Mouse (Mus musculus) heart, embryonic 11.5 days (tissue): ENCODE results near the gene Clasp1. TPM values are rescaled to one million over a fixed set of nuclear protein-coding genes. Genes with fewer than 3 reads are reported as not detected.

ENCODE experiments used
- ATAC-seq: fragments of 200-750 bp; cut with Nextera tagmentation; replicated peaks from 2 replicates; pipeline ENCODE4 v1.8.0; 2017; ENCODE audit warnings: moderate library complexity; ENCODE audit not compliant: insufficient number of reproducible peaks, low FRiP score, low TSS enrichment
- H3K27ac ChIP-seq: fragments of 300-500 bp; sonication (generic); 2 replicates; pipeline ENCODE4 v1.5.1; 2014; ENCODE audit warnings: mild to moderate bottlenecking, low read depth, low read length
- H3K27me3 ChIP-seq: fragments of 300-500 bp; sonication (generic); 2 replicates; pipeline ENCODE4 v1.6.1; 2014; ENCODE audit warnings: mild to moderate bottlenecking, low read length, mixed read lengths; ENCODE audit not compliant: control insufficient read depth, insufficient read depth
- H3K36me3 ChIP-seq: fragments of 300-500 bp; sonication (generic); 2 replicates; pipeline ENCODE4 v1.6.1; 2014; ENCODE audit warnings: mild to moderate bottlenecking, low read length, moderate library complexity, mixed read lengths; ENCODE audit not compliant: control insufficient read depth, insufficient read depth
- H3K4me1 ChIP-seq: fragments of 300-500 bp; sonication (generic); 2 replicates; pipeline ENCODE4 v1.6.1; 2014; ENCODE audit warnings: low read length; ENCODE audit not compliant: control insufficient read depth, insufficient read depth
- H3K4me2 ChIP-seq: fragments of 300-500 bp; sonication (generic); 2 replicates; pipeline ENCODE4 v1.6.1; 2014; ENCODE audit warnings: mild to moderate bottlenecking, moderate library complexity
- H3K4me3 ChIP-seq: fragments of 300-500 bp; sonication (generic); 2 replicates; pipeline ENCODE4 v1.5.1; 2014; ENCODE audit warnings: low read depth, low read length
- H3K9ac ChIP-seq: fragments of 300-500 bp; sonication (generic); 2 replicates; pipeline ENCODE4 v1.6.1; 2014; ENCODE audit warnings: mild to moderate bottlenecking, low read depth, low read length, moderate library complexity
- H3K9me3 ChIP-seq: fragments of 300-500 bp; sonication (generic); replicated peaks from 2 replicates; pipeline ENCODE4 v1.6.1; 2016; ENCODE audit warnings: low read length; ENCODE audit not compliant: control insufficient read depth
- WGBS: fragments of 180-500 bp; shearing (Covaris S2); extraction: QIAGEN DNeasy Blood & Tissue Kit; methylation state at CpG from one replicate; pipeline ENCODE4 v1.1.7; 2014; ENCODE audit not compliant: insufficient replicate concordance; 5-methylcytosine and 5-hydroxymethylcytosine counted together
- polyA plus RNA-seq: library from polyadenylated mRNA; unstranded; fragments of >200 nt; fragmentation: Nextera tagmentation; extraction: Ambion mirVana; gene quantifications from 2 replicates; pipeline ENCODE4 v1.2.1, GENCODE M21; 2014

The Clasp1 gene
- polyA plus RNA-seq, 1 experiment from 2014 or later: 87.3 TPM

DNA sequence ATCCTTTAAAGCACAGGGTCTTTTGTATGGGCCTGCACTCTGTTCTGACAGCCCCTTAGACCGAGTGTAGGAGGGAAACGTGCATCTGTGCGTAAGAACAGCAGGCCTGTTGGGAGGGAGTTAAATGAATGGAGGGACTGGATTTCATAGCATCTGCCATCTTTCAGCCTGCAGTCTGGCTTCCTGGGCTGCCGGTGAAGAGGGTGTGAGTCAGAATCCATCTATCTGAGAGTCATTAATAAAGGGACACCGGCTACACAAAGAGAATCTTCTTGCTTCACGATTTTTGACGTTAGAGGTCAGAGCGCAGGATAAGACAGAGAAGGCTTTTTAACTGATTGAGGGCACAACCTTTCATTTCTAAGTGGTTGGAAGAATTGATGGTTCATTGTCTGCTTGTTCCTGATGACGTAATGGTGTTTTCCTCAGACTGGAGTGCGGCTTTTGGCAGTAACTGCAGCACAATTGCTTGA, 46.2 kb downstream of the Clasp1 start:
- 64% methylated on average over 10 of the region's 10 CpGs for whole genome bisulfite sequencing
- H3K4me3 ChIP-seq: no peak overlapping the region
- no peak overlapping the region for H3K4me2 ChIP-seq
- no peaks in the 10 kb centered on the region for H3K36me3 ChIP-seq
- H3K9me3 ChIP-seq: no peaks in the 10 kb centered on the region
- H3K9ac ChIP-seq: no peak overlapping the region
- H3K27me3 ChIP-seq: no peaks in the 10 kb centered on the region
- H3K27ac ChIP-seq: no peak overlapping the region
- no peak for ATAC-seq
- peaks cover 3% of the 10 kb centered on the region; the same call in 1 of the 2 replicates for H3K4me1 ChIP-seq

DNA sequence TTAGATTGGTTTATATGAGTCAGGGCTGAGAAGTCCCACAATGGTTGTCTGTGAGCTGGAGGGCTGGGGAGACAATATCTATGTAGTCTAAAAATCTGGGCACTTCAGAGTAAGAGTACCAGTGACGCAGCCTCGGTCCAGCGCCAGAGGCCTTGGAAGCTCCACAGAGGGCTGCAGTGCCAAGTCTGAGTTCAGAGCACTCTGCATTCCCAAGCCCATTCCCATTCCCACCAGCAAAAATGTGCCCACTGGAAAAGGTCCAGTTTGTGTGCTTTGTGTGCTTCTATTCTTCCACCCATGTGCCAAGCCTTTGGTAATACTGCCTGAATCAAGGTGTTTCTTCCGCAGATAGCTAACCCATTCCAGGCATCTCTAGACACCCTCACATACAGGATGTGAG, 49.0 kb downstream of the Clasp1 start:
- H3K9me3 ChIP-seq: no peaks in the 10 kb centered on the region
- ATAC-seq: no peak
- no peak overlapping the region for H3K4me2 ChIP-seq
- H3K4me1 ChIP-seq: no peaks in the 10 kb centered on the region
- no peaks in the 10 kb centered on the region for H3K36me3 ChIP-seq
- H3K4me3 ChIP-seq: no peak overlapping the region
- no peak overlapping the region for H3K27ac ChIP-seq
- H3K27me3 ChIP-seq: no peaks in the 10 kb centered on the region
- 93% methylated on average over 4 of the region's 4 CpGs for WGBS
- no peak overlapping the region for H3K9ac ChIP-seq

DNA sequence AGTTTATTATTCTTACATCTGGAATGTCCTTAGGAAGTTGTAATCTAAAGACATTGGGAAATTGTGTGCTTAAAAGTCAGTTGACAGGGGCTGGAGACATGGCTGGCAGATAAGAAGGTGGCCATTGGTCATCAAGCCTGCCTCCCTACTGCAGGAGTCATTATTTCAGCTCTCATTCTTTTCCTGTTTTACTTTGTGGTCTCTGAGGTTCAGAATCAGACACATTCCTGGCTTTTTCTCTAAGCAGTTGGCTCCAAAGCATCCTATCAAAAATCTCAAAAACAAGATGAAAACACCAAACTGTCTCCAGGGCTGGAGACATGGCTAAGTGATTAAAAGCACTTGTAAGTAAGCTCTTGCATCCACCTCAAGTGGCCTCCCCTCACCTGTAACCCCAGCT, 49.5 kb downstream of the Clasp1 start:
- Histone ChIP-seq H3K4me2 (no peak overlapping the region), H3K27me3 (no peaks in the 10 kb centered on the region), H3K27ac (no peak overlapping the region), H3K36me3 (no peaks in the 10 kb centered on the region), H3K9me3 (no peaks in the 10 kb centered on the region), H3K4me3 (no peak overlapping the region), H3K9ac (no peak overlapping the region), H3K4me1 (no peaks in the 10 kb centered on the region)
- no peak for ATAC-seq

DNA sequence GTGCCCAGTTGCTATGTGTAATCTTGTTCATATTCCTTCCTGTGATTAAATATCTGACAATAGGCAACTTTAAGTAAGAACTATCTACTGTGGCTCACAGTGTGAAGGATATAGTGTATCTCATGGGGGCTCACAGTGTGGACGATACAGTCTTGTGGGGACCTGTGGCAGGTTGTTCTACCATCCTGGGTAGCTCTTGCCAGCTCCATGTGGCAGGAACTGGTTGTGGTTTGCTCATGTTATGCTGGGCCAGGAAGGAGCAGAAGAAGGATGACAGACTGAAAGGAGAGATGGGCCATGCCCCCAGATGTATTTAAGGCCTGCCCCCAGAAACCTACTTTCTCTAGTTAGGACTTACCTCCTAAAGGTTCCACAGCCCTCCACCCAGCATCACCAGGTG, 51.7 kb downstream of the Clasp1 start:
- Histone ChIP-seq H3K4me2 (no peak overlapping the region), H3K4me1 (peaks cover 9% of the 10 kb centered on the region), H3K27ac (no peak overlapping the region), H3K36me3 (no peaks in the 10 kb centered on the region), H3K9me3 (no peaks in the 10 kb centered on the region), H3K4me3 (no peak overlapping the region), H3K27me3 (no peaks in the 10 kb centered on the region), H3K9ac (no peak overlapping the region)
- whole genome bisulfite sequencing: 79% methylated on average over 1 of the region's 1 CpGs
- no peak for ATAC-seq

DNA sequence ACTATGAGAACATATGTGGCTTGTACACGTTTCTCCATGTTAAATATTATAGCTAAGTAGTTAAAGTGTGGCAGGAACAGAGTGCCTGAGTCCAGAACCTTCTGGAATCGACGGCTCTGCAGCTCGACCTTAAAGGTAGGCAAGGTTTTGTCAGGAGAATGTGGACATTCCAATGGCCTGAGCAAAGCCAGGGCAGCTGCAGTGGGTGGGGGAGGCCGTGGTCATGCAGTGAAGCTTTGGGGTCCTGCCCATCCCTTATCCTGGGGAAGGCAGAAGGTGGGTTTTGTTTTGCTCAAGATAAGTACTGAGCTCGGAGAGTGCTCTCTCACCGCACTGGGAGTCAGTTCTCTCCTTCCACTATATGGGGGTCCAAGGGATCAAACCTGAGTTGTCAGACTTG, 55.6 kb downstream of the Clasp1 start:
- Histone ChIP-seq H3K27ac (no peak overlapping the region), H3K9ac (no peak overlapping the region), H3K9me3 (no peaks in the 10 kb centered on the region), H3K27me3 (no peaks in the 10 kb centered on the region), H3K4me2 (no peak overlapping the region), H3K36me3 (no peaks in the 10 kb centered on the region), H3K4me3 (no peak overlapping the region), H3K4me1 (peaks cover 21% of the 10 kb centered on the region)
- no peak for ATAC-seq
- 46% methylated on average over 7 of the region's 7 CpGs for WGBS

DNA sequence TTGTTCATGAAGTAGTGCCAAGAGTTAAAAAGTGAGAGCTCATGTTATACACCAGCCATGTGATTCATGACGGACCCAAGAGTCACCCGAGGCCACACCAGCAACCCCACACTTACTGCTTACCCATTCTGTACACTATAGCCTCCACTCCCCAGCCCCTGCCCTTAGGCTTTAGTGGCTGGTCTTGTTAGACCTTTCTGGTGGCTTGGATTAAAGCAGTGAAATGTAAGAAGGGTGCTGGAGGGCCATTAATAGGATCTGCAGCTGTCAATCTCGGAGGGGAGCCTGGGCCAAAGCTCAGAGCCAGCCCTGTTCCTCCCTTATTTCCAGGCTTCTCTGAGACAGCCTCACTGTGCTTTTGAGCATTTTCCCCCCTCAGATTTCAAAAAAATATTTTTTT, 56.1 kb downstream of the Clasp1 start:
- H3K9ac ChIP-seq: no peak overlapping the region
- H3K9me3 ChIP-seq: no peaks in the 10 kb centered on the region
- WGBS: 59% methylated on average over 3 of the region's 3 CpGs

DNA sequence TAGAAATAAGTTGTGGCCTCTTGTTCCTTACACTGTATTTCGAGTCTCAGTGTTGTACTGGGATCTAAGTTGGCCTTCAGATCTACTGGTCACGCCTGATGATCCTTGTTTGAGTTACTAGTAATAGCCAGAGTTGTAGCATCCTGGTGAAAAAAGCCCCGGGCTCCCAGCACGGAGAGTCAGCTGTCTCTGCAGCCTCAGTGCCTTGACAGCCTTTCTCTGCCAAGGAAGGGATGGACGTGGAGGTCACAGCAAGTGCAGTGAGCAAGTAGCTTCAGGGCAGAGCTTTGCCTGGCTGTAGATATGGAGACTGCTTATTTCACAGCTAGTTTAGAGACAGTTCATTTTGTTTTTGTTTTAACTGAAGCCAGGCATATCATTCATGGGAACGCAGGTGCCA, 56.6 kb downstream of the Clasp1 start:
- no peak for ATAC-seq
- WGBS: 75% methylated on average over 6 of the region's 6 CpGs
- Histone ChIP-seq H3K9ac (no peak overlapping the region), H3K4me3 (no peak overlapping the region), H3K36me3 (no peaks in the 10 kb centered on the region), H3K4me2 (no peak overlapping the region), H3K27me3 (no peaks in the 10 kb centered on the region), H3K4me1 (peaks cover 21% of the 10 kb centered on the region), H3K27ac (no peak overlapping the region), H3K9me3 (no peaks in the 10 kb centered on the region)

More for the DNA sequence above, 56.1 kb downstream of the Clasp1 start:
- Histone ChIP-seq H3K4me3 (no peak overlapping the region), H3K27me3 (no peaks in the 10 kb centered on the region), H3K27ac (no peak overlapping the region), H3K36me3 (no peaks in the 10 kb centered on the region), H3K4me1 (peaks cover 21% of the 10 kb centered on the region), H3K4me2 (no peak overlapping the region)
- ATAC-seq: no peak

DNA sequence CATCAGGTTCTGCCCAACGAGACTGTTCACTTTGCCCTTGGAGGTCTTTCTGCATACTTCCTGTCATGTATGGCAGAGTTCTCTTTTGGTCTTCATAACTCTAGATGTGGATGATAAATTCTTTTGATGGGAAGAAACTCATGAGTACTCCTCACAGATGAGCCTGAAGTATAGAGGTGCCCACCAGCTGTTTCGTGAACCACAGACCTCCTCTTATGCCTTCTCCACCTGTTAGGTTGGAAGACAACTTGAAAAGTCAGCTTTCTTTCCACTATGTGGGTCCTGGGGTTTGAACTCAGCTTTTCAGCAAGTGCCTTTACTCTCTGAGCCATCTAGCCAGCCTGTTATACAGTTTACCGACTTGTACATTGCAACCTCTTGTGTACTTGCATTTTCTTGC, 57.1 kb downstream of the Clasp1 start:
- Histone ChIP-seq H3K4me1 (peaks cover 21% of the 10 kb centered on the region), H3K9ac (no peak overlapping the region), H3K36me3 (no peaks in the 10 kb centered on the region), H3K27me3 (no peaks in the 10 kb centered on the region), H3K4me2 (no peak overlapping the region), H3K9me3 (no peaks in the 10 kb centered on the region), H3K27ac (no peak overlapping the region), H3K4me3 (no peak overlapping the region)
- WGBS: 85% methylated on average over 3 of the region's 3 CpGs
- ATAC-seq: no peak

DNA sequence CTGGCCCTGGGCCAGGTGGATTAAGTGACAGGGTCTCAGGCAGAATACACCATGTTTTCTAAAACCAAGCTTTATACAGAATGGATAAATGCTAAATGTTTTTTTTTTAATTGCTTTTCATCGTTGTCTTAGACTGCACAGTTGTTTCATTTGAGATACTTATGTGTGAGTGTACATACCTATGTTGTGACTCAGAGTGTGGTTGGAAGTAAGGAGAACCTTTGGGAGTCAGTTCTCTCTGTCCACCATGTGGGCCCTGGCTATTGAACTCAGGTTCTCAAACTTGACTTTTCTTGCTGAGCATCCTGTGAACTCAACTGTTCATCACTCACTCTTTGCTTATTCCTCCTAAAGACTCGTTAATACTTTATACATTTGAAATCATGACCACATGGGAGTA, 58.3 kb downstream of the Clasp1 start:
- no peaks in the 10 kb centered on the region for H3K27me3 ChIP-seq
- H3K4me1 ChIP-seq: peaks cover 21% of the 10 kb centered on the region
- no peak overlapping the region for H3K9ac ChIP-seq
- H3K4me2 ChIP-seq: no peak overlapping the region
- ATAC-seq: no peak
- H3K27ac ChIP-seq: no peak overlapping the region
- H3K9me3 ChIP-seq: no peaks in the 10 kb centered on the region
- H3K4me3 ChIP-seq: no peak overlapping the region
- 84% methylated on average over 2 of the region's 2 CpGs for WGBS
- no peaks in the 10 kb centered on the region for H3K36me3 ChIP-seq
